Mouse (Mus musculus): ENCODE measurements at regions not wholly inside any gene's neighbourhood (a gene's known extent, or its start where the extent isn't known, plus 50 kb on each side); places are given as distances from the start of the nearest gene placed in this dataset.

DNA sequence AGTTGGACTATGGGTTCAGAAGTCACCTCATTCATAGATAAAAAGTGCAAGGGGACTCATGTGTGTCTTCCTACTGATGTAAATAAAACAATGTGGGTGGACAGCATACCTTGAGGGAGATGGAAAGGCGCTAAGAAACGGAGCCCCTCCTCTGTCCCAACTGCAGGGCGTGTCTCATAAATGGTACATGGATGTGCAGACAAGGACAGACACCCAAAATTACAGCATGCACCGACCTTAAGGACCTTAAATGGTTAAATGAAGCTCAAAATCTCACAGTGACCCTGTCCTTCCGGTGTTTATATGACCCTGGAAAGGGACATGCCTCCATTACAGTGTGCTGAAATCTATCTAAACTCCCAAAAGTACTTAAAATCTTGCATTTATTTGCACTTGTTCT is 106.5 kb upstream of the Sgk1 start:
- no peaks in the 10 kb centered on the region for H3K36me3 ChIP-seq (replicated peaks in 1 of 2; ENCODE audit: control insufficient read depth in 1 of 2, insufficient read depth in 1 of 2, low read length in 1 of 2)
- no peaks in the 10 kb centered on the region for H3K27me3 ChIP-seq (replicated peaks)
- H3K4me1 ChIP-seq (ENCODE audit: control insufficient read depth in 1 of 2, insufficient read depth in 2 of 2) = peaks cover 8 to 27% of the 10 kb centered on the region in 2 experiments
- in situ Hi-C loops (cut with MboI; ENCODE audit: low pct_ligation_motif_present, low pct_unique_long_range_greater_than_20kb, low sequenced_read_pairs) = no loop called here
- no peak overlapping the region for H3K9ac ChIP-seq (ENCODE audit: insufficient read depth, low read depth)
- no peaks in the 10 kb centered on the region for H3K79me2 ChIP-seq (replicated peaks; ENCODE audit: control insufficient read depth, extremely low read depth, insufficient read depth, poor library complexity, severe bottlenecking)
- H3K27ac ChIP-seq (ENCODE audit: insufficient read depth, low read depth) = no peak overlapping the region
- H3K4me2 ChIP-seq (ENCODE audit: insufficient read depth, low read depth, poor library complexity, severe bottlenecking) = no peak overlapping the region
- dilution Hi-C loops (cut with MboI; ENCODE audit: extremely low pct_ligation_motif_present, extremely low pct_unique_long_range_greater_than_20kb, low sequenced_read_pairs) = no loop called here
- no peak for TF ChIP-seq IRF4 (IDR thresholded peaks at IDR 0.05; ENCODE audit: low read depth, low read length)
- no peak for TF ChIP-seq HCFC1 (IDR thresholded peaks at IDR 0.05; ENCODE audit: low read depth, low read length)
- TF ChIP-seq POLR2AphosphoS2 (IDR thresholded peaks at IDR 0.05; ENCODE audit: low read depth, low read length) = no peak
- H3K9me3 ChIP-seq (replicated peaks; ENCODE audit: low read length) = no peaks in the 10 kb centered on the region
- no peak overlapping the region for H3K4me3 ChIP-seq (replicated peaks in 1 of 3; ENCODE audit: low read depth in 2 of 3, low read length in 2 of 3, poor library complexity in 1 of 3)
- no peak for DNase-seq (ENCODE audit: extremely low read depth)

DNA sequence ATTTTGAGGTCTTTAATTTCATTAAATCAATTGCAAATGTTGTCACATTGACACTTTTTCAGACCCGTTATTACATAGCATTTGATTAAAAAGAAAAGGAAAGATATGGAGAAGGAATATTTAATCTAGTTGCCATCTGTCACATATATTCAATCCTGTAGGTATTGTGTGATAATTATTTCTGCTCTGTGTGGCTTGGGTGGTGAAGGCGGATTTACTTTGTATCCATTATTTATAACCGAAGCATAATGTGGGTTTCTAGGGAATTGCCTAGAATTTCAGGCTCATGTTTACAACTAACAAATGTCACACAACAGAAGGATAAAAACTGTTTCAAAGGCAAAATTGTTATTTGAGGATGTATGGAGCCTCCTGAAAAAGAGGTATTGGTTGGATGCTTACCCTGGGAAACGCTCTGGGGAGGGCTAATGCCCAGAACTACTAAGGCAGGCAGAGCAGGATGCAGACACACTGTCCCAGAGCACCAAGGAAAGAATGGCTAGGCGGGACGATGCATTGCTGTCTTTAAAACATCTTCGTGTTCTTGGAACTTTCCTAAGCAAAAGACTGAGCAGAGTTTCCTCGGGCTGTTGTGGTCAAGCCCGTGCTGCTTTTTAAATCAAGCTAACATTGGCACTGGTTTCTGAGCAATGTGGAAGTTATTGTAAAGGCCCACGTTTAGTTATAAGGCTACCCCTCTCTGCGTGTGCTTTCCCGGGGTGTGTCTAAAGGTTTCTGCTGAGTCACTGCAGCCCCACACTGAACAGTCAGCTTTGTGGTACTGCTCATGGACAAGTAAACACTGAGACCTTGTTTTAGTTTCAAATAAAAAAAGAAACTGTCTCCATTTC is 105.8 kb upstream of the Sgk1 start:
- H3K36me3 ChIP-seq (replicated peaks in 1 of 2; ENCODE audit: control insufficient read depth in 1 of 2, insufficient read depth in 1 of 2, low read length in 1 of 2) = no peaks in the 10 kb centered on the region
- peak overlapping the region; percentile 50; the same call in 1 of the 2 replicates for H3K4me2 ChIP-seq (ENCODE audit: insufficient read depth, low read depth, poor library complexity, severe bottlenecking)
- no peaks in the 10 kb centered on the region for H3K27me3 ChIP-seq (replicated peaks)
- no peaks in the 10 kb centered on the region for H3K9me3 ChIP-seq (replicated peaks; ENCODE audit: low read length)
- H3K79me2 ChIP-seq (replicated peaks; ENCODE audit: control insufficient read depth, extremely low read depth, insufficient read depth, poor library complexity, severe bottlenecking) = no peaks in the 10 kb centered on the region
- in situ Hi-C loops (cut with MboI; ENCODE audit: low pct_ligation_motif_present, low pct_unique_long_range_greater_than_20kb, low sequenced_read_pairs) (no loop called here), dilution Hi-C loops (cut with MboI; ENCODE audit: extremely low pct_ligation_motif_present, extremely low pct_unique_long_range_greater_than_20kb, low sequenced_read_pairs) (no loop called here)
- peak; percentile 34 for DNase-seq (ENCODE audit: extremely low read depth)
- no peak overlapping the region for H3K4me3 ChIP-seq (replicated peaks in 1 of 3; ENCODE audit: low read depth in 2 of 3, low read length in 2 of 3, poor library complexity in 1 of 3)
- H3K4me1 ChIP-seq (ENCODE audit: control insufficient read depth in 1 of 2, insufficient read depth in 2 of 2) = peaks cover 8 to 27% of the 10 kb centered on the region in 2 experiments
- H3K9ac ChIP-seq (ENCODE audit: insufficient read depth, low read depth) = no peak overlapping the region
- no peak for TF ChIP-seq POLR2AphosphoS2 (IDR thresholded peaks at IDR 0.05; ENCODE audit: low read depth, low read length)
- no peak for TF ChIP-seq USF2 (conservative IDR thresholded peaks at IDR 0.05; ENCODE audit: low read depth, low read length)
- TF ChIP-seq MAFK (IDR thresholded peaks at IDR 0.05; ENCODE audit: insufficient replicate concordance, low read length) = peak; percentile 84; the same call in 1 of the 2 replicates
- TF ChIP-seq JUND (conservative IDR thresholded peaks at IDR 0.05; ENCODE audit: low read depth, low read length) = no peak
- no peak for TF ChIP-seq CHD1 (IDR thresholded peaks at IDR 0.05; ENCODE audit: low read depth, low read length)
- no peak for TF ChIP-seq CHD2 (IDR thresholded peaks at IDR 0.05; ENCODE audit: low read length)
- no peak overlapping the region for H3K27ac ChIP-seq (ENCODE audit: insufficient read depth, low read depth)

DNA sequence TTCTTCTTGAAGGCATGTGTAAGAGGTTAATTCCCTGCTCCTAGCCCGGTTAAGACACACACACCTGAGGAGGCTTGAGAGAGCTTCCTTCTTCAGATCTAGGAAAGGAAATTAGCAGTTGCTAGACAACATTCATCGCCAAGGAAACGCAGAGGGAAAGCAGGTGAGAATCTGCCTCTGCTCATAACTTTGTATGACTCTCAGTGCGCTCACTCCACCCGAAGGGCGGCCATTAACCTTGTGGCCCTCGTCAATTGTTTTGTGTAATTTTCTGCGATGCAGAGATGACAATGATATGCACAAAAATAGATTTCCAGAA is 105.3 kb upstream of the Sgk1 start:
- H3K9ac ChIP-seq (ENCODE audit: insufficient read depth, low read depth) = no peak overlapping the region
- dilution Hi-C loops (cut with MboI; ENCODE audit: extremely low pct_ligation_motif_present, extremely low pct_unique_long_range_greater_than_20kb, low sequenced_read_pairs) = no loop called here
- in situ Hi-C loops (cut with MboI; ENCODE audit: low pct_ligation_motif_present, low pct_unique_long_range_greater_than_20kb, low sequenced_read_pairs) = no loop called here

More for the DNA sequence above, 105.3 kb upstream of the Sgk1 start:
- no peak for DNase-seq (ENCODE audit: extremely low read depth)
- no peak overlapping the region for H3K4me3 ChIP-seq (replicated peaks in 1 of 3; ENCODE audit: low read depth in 2 of 3, low read length in 2 of 3, poor library complexity in 1 of 3)
- H3K36me3 ChIP-seq (replicated peaks in 1 of 2; ENCODE audit: control insufficient read depth in 1 of 2, insufficient read depth in 1 of 2, low read length in 1 of 2) = no peaks in the 10 kb centered on the region
- no peaks in the 10 kb centered on the region for H3K79me2 ChIP-seq (replicated peaks; ENCODE audit: control insufficient read depth, extremely low read depth, insufficient read depth, poor library complexity, severe bottlenecking)
- H3K4me1 ChIP-seq (ENCODE audit: control insufficient read depth in 1 of 2, insufficient read depth in 2 of 2) = peaks cover 8 to 27% of the 10 kb centered on the region in 2 experiments
- no peaks in the 10 kb centered on the region for H3K27me3 ChIP-seq (replicated peaks)
- H3K4me2 ChIP-seq (ENCODE audit: insufficient read depth, low read depth, poor library complexity, severe bottlenecking) = peak overlapping the region; percentile 50; the same call in 1 of the 2 replicates
- no peak overlapping the region for H3K27ac ChIP-seq (ENCODE audit: insufficient read depth, low read depth)
- no peaks in the 10 kb centered on the region for H3K9me3 ChIP-seq (replicated peaks; ENCODE audit: low read length)
- no peak for TF ChIP-seq ZNF384 (IDR thresholded peaks at IDR 0.05; ENCODE audit: low read depth, low read length)
- no peak for TF ChIP-seq ZC3H11A (IDR thresholded peaks at IDR 0.05; ENCODE audit: low read depth, low read length)
- TF ChIP-seq SMC3 (IDR thresholded peaks at IDR 0.05; ENCODE audit: low read depth, low read length) = no peak
- TF ChIP-seq MYC (IDR thresholded peaks at IDR 0.05; ENCODE audit: low read depth, low read length) = no peak
- TF ChIP-seq POLR2AphosphoS2 (IDR thresholded peaks at IDR 0.05; ENCODE audit: low read depth, low read length) = no peak
- no peak for TF ChIP-seq BHLHE40 (IDR thresholded peaks at IDR 0.05; ENCODE audit: low read depth, low read length)
- TF ChIP-seq NELFE (IDR thresholded peaks at IDR 0.05; ENCODE audit: low read depth, low read length) = no peak
- TF ChIP-seq JUN (IDR thresholded peaks at IDR 0.05; ENCODE audit: insufficient read depth, low read depth, low read length) = no peak
- no peak for TF ChIP-seq NRF1 (IDR thresholded peaks at IDR 0.05; ENCODE audit: low read depth, low read length)
- TF ChIP-seq TCF12 (IDR thresholded peaks at IDR 0.05; ENCODE audit: low read depth, low read length) = no peak
- TF ChIP-seq JUND (conservative IDR thresholded peaks at IDR 0.05; ENCODE audit: low read depth, low read length) = no peak
- TF ChIP-seq ZKSCAN1 (IDR thresholded peaks at IDR 0.05; ENCODE audit: borderline replicate concordance, low read depth, low read length) = no peak
- TF ChIP-seq ETS1 (conservative IDR thresholded peaks at IDR 0.05; ENCODE audit: low read depth, low read length) = no peak
- TF ChIP-seq E2F4 (IDR thresholded peaks at IDR 0.05; ENCODE audit: insufficient replicate concordance, low read depth, low read length) = no peak

Data from CH12.LX (cell line).